Comparison of ENCODE assay signal across 14 mouse cellular contexts in the genomic region with DNA sequence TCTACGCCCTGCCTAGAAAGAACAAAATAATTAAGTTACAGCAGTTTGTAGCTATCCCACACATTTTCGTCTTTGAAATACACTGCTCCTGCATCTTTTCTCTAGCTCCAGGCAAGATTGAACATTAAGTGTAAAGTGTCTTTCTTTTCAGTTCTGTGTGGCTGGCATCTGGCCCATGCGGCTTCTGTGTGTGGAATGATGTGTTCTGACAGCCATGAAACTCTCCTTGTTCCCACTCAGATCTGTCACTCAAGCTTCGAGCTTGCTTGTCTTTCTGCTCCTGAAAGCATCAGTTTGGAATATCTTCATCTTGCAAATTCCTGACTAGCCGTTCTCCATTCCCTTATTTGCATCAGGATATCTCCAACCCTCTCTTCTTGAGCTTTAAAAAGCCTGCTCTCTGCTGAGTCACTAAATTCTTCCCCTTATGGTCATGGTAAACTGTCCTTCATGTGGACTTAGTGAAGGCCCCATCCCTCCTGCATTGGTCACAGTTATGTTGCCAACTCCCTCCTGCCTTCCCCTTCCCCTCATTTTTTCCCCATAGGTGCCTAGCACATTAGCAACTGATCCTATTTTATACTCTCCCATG. TPM values are rescaled to one million over a fixed set of nuclear protein-coding genes. Genes with fewer than 3 reads are reported as not detected.
DNase-seq lines count a peak whose midpoint lies in the region; ATAC-seq lines count a peak whose summit lies in the region.
"Had no signal": no experiment of that assay in that cellular context is flagged by ENCODE, and none has a peak within 500 bp of the region (broad histone marks: within the 10 kb centered on the region; RNA-seq: fewer than 3 reads in every experiment).

No protein-coding gene starts in this region.

- no peaks in the 10 kb centered on the region for H3K36me3 ChIP-seq in forebrain, embryonic 14.5 days (ENCODE audit: control insufficient read depth, insufficient read depth, low read length)
- no peaks in the 10 kb centered on the region for H3K36me3 ChIP-seq in forebrain, embryonic 11.5 days (ENCODE audit: control insufficient read depth, insufficient read depth, low read length)
- no peaks in the 10 kb centered on the region for H3K36me3 ChIP-seq in liver, embryonic 12.5 days
- H3K36me3 ChIP-seq: embryonic facial prominence, embryonic 12.5 days; heart, embryonic 13.5 days; limb, embryonic 15.5 days had no signal

- peak; percentile 33 for DNase-seq in forebrain, embryonic 14.5 days (ENCODE audit: low spot score)
- DNase-seq in forebrain, embryonic 11.5 days (ENCODE audit: low spot score), result no peak
- DNase-seq in frontal cortex, postnatal 14 days (ENCODE audit: low spot score in 2 of 2), result peak; percentile 25 to 34
- peak; percentile 60 to 61 for DNase-seq in left cerebral cortex, postnatal 14 days (ENCODE audit: low spot score in 2 of 2)
- DNase-seq in right cerebral cortex, postnatal 10 days (ENCODE audit: low spot score in 2 of 2), result peak; percentile 66 to 73
- DNase-seq in adrenal gland, adult 18-20 months (ENCODE audit: low spot score in 2 of 2), result no peak
- no peak for DNase-seq in urinary bladder, postnatal 14 days (ENCODE audit: low spot score)
- DNase-seq: cerebellum, adult 11 months; kidney, postnatal 14 days had no signal

- H3K27me3 ChIP-seq in forebrain, embryonic 14.5 days (replicated peaks; ENCODE audit: control insufficient read depth, insufficient read depth, low read length), result no peaks in the 10 kb centered on the region
- H3K27me3 ChIP-seq in forebrain, embryonic 11.5 days (ENCODE audit: control insufficient read depth, insufficient read depth, low read length), result no peaks in the 10 kb centered on the region
- H3K27me3 ChIP-seq in liver, embryonic 12.5 days (replicated peaks), result no peaks in the 10 kb centered on the region
- H3K27me3 ChIP-seq: embryonic facial prominence, embryonic 12.5 days; heart, embryonic 13.5 days; limb, embryonic 15.5 days had no signal

- intact Hi-C loops in left cerebral cortex, postnatal 14 days (cut with DNase I), result no loop called here

- no peak overlapping the region for H3K27ac ChIP-seq in forebrain, embryonic 14.5 days (ENCODE audit: low read depth, low read length)
- H3K27ac ChIP-seq in forebrain, embryonic 11.5 days (ENCODE audit: low read depth, low read length), result no peak overlapping the region
- no peak overlapping the region for H3K27ac ChIP-seq in liver, embryonic 12.5 days
- H3K27ac ChIP-seq: embryonic facial prominence, embryonic 12.5 days; heart, embryonic 13.5 days; limb, embryonic 15.5 days had no signal

- H3K9me3 ChIP-seq in forebrain, embryonic 14.5 days (replicated peaks; ENCODE audit: control insufficient read depth, low read length), result no peaks in the 10 kb centered on the region
- H3K9me3 ChIP-seq in forebrain, embryonic 11.5 days (ENCODE audit: control insufficient read depth, low read length), result no peaks in the 10 kb centered on the region
- H3K9me3 ChIP-seq in liver, embryonic 12.5 days (replicated peaks), result no peaks in the 10 kb centered on the region
- H3K9me3 ChIP-seq: embryonic facial prominence, embryonic 12.5 days; heart, embryonic 13.5 days; limb, embryonic 15.5 days had no signal

- no peak overlapping the region for H3K9ac ChIP-seq in forebrain, embryonic 14.5 days (ENCODE audit: low read length)
- no peak overlapping the region for H3K9ac ChIP-seq in forebrain, embryonic 11.5 days (ENCODE audit: low read length)
- no peak overlapping the region for H3K9ac ChIP-seq in liver, embryonic 12.5 days
- H3K9ac ChIP-seq: embryonic facial prominence, embryonic 12.5 days; heart, embryonic 13.5 days; limb, embryonic 15.5 days had no signal

- H3K4me1 ChIP-seq in forebrain, embryonic 14.5 days (ENCODE audit: control insufficient read depth, insufficient read depth, low read length), result no peaks in the 10 kb centered on the region; the same call in 1 of the 2 replicates
- no peaks in the 10 kb centered on the region for H3K4me1 ChIP-seq in forebrain, embryonic 11.5 days (replicated peaks; ENCODE audit: control insufficient read depth, insufficient read depth, low read length)
- H3K4me1 ChIP-seq in liver, embryonic 12.5 days, result no peaks in the 10 kb centered on the region
- H3K4me1 ChIP-seq: embryonic facial prominence, embryonic 12.5 days; limb, embryonic 15.5 days had no signal

- no peak overlapping the region for H3K4me2 ChIP-seq in forebrain, embryonic 14.5 days (ENCODE audit: low read length)
- H3K4me2 ChIP-seq in forebrain, embryonic 11.5 days (ENCODE audit: low read depth, low read length, severe bottlenecking), result no peak overlapping the region
- no peak overlapping the region for H3K4me2 ChIP-seq in liver, embryonic 12.5 days
- H3K4me2 ChIP-seq: embryonic facial prominence, embryonic 12.5 days; heart, embryonic 13.5 days; limb, embryonic 15.5 days had no signal

- H3K4me3 ChIP-seq in forebrain, embryonic 14.5 days (ENCODE audit: low read depth, low read length), result no peak overlapping the region
- no peak overlapping the region for H3K4me3 ChIP-seq in forebrain, embryonic 11.5 days (ENCODE audit: low read depth, low read length)
- H3K4me3 ChIP-seq in liver, embryonic 12.5 days, result no peak overlapping the region
- H3K4me3 ChIP-seq: embryonic facial prominence, embryonic 12.5 days; heart, embryonic 13.5 days; limb, embryonic 15.5 days had no signal

- WGBS in forebrain, embryonic 14.5 days, result 51% methylated on average over 5 of the region's 5 CpGs
- 82% methylated on average over 5 of the region's 5 CpGs for WGBS in forebrain, embryonic 11.5 days
- WGBS in liver, embryonic 12.5 days (ENCODE audit: insufficient replicate concordance), result 62% methylated on average over 5 of the region's 5 CpGs

- 0 out of 2 replicates have a peak, but pooled peaks have one; percentile 40 for ATAC-seq in forebrain, embryonic 14.5 days
- no peak for ATAC-seq in forebrain, embryonic 11.5 days (replicated peaks; ENCODE audit: low FRiP score)
- no peak for ATAC-seq in liver, embryonic 12.5 days
- ATAC-seq: lung, postnatal 0 days had no signal

RNA-seq across cellular contexts. Expression of a gene that starts 48.0 kb away (rescaled TPM):
- 98.1 and 105 TPM in 2 replicates for polyA plus RNA-seq in forebrain, embryonic 14.5 days (2014; fragmentation: Nextera tagmentation; extraction: Ambion mirVana)
- 55.1 and 63.8 TPM in 2 replicates for polyA plus RNA-seq in forebrain, embryonic 11.5 days (2014; fragmentation: Nextera tagmentation; extraction: Ambion mirVana)
- 10 to 100 TPM; 51.7 to 57.5 TPM for total RNA-seq in left cerebral cortex, postnatal 14 days (2021)
- polyA plus RNA-seq in liver, embryonic 12.5 days (2016; fragmentation: Nextera tagmentation; extraction: Ambion mirVana), result 61.4 and 71.0 TPM in 2 replicates
- total RNA-seq in adrenal gland, adult 18-20 months (2021), result 100 to 1,000 TPM in 1 of 2 experiments, 10 to 100 TPM in 1; 77.2 to 124 TPM

RNA-seq across cellular contexts. Expression of a gene that starts 48.2 kb away (rescaled TPM):
- not detected in 2 replicates for polyA plus RNA-seq in forebrain, embryonic 14.5 days (2014; fragmentation: Nextera tagmentation; extraction: Ambion mirVana)
- polyA plus RNA-seq in forebrain, embryonic 11.5 days (2014; fragmentation: Nextera tagmentation; extraction: Ambion mirVana), result 0.13 TPM in 1 of 2 replicates, not detected in the other
- under 1 TPM in 1 of 2 experiments, not detected in 1; 0.18 TPM for total RNA-seq in left cerebral cortex, postnatal 14 days (2021)
- polyA plus RNA-seq in liver, embryonic 12.5 days (2016; fragmentation: Nextera tagmentation; extraction: Ambion mirVana), result 0.22 and 0.43 TPM in 2 replicates
- 1 to 10 TPM; 1.8 to 1.9 TPM for total RNA-seq in adrenal gland, adult 18-20 months (2021)

Comparison
In these comparisons a context has a peak if more than half of its experiments do, and no peak if none do; other contexts are left out.
1. DNase-seq: peak in forebrain, embryonic 14.5 days (single experiment), frontal cortex, postnatal 14 days (2 of 2), left cerebral cortex, postnatal 14 days (2 of 2) and right cerebral cortex, postnatal 10 days (2 of 2); none in forebrain, embryonic 11.5 days (single experiment), adrenal gland, adult 18-20 months (0 of 2) and urinary bladder, postnatal 14 days (single experiment).